Mouse (Mus musculus) megakaryocyte, embryonic 14.5 days (primary cell): ENCODE data around the gene Pitpnc1.

Experiments
- FLI1 ChIP-seq: IDR thresholded peaks from 2 replicates; pipeline ENCODE4 v1.6.1; 2012; ENCODE audit warnings: low read length, inconsistent platforms, mixed read lengths
- GATA1 ChIP-seq: IDR thresholded peaks from 3 replicates; pipeline ENCODE4 v1.6.1; 2012; ENCODE audit warnings: mixed read lengths, low read length, inconsistent platforms, borderline replicate concordance

DNA sequence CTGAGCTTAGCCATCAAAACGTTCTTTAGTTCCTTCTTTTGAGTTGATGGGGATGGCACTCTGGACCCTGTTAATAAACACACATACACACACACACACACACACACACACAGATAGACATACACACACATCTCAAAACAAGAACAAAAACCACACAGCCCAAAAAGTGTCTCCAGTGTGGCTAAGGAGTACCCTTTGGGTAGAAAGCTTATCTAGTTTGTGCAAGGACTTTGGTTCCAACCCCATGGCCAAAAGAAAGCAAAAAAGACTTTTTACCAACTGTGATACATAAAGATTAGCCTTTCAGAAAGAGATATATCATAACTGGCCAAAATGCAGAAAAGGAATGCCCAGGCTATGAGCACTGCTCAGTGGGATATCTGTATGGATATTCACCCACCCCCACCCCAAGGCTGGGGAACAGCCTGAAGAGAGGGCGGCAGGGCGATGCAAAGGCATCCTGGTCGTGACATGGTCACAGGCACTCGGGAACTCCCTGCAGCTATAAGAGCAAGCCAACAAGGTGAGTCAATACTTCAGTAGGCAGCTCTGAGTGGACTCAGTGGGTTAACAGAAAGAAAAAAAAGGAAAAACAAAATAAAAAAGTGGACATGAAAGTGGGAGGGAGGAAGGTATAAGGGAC, 60.3 kb downstream of the Pitpnc1 start:
- TF ChIP-seq GATA1, result no peak; the same call in 2 of the 3 replicates
- TF ChIP-seq FLI1, result no peak
